Mouse (Mus musculus): Measurements from ENCODE around the gene Snrnp70. TPM values are rescaled to one million over a fixed set of nuclear protein-coding genes. Genes with fewer than 3 reads are reported as not detected.

The Snrnp70 gene
- polyA plus RNA-seq, 1 experiment from 2014 or later: 124 TPM

DNA sequence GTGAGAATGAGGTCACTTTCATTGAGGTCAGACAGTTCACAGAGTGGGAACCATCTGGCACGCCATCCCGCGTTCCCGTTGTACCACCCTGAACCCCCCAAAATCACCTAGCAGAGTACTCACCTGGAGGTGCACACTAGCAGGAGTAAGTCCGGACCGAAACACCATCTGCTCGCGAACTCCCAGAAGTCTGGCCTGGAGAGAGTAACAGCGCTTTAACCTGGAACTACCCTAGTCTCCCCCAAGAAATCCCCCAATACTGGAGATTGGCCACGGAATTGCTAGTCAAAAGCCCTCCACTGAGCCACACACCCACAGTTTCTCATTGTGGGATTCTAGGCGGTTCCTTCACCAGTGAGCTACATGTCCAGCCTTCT is 55.5 kb downstream of the Snrnp70 start:
- Histone ChIP-seq H3K9me3 (ENCODE audit: control insufficient read depth, low read depth, low read length) (no peaks in the 10 kb centered on the region), H3K4me2 (replicated peaks; ENCODE audit: low read depth, low read length) (peak overlapping the region; percentile 90), H3K36me3 (ENCODE audit: control insufficient read depth, insufficient read depth, low read length) (no peaks in the 10 kb centered on the region), H3K4me3 (ENCODE audit: low read depth, low read length) (peak overlapping the region; percentile 51), H3K27me3 (ENCODE audit: control insufficient read depth, insufficient read depth, low read length) (no peaks in the 10 kb centered on the region), H3K9ac (replicated peaks; ENCODE audit: low read depth, low read length) (no peak overlapping the region; the same call in 1 of the 2 replicates), H3K27ac (ENCODE audit: low read length) (peak overlapping the region; percentile 53), H3K4me1 (ENCODE audit: control insufficient read depth, insufficient read depth, low read length) (peaks cover 32% of the 10 kb centered on the region; the same call in 1 of the 2 replicates)
- WGBS: 2% methylated on average over 11 of the region's 11 CpGs
- no peak for ATAC-seq (ENCODE audit: insufficient number of reproducible peaks, insufficient read depth, low FRiP score, low read depth)

DNA sequence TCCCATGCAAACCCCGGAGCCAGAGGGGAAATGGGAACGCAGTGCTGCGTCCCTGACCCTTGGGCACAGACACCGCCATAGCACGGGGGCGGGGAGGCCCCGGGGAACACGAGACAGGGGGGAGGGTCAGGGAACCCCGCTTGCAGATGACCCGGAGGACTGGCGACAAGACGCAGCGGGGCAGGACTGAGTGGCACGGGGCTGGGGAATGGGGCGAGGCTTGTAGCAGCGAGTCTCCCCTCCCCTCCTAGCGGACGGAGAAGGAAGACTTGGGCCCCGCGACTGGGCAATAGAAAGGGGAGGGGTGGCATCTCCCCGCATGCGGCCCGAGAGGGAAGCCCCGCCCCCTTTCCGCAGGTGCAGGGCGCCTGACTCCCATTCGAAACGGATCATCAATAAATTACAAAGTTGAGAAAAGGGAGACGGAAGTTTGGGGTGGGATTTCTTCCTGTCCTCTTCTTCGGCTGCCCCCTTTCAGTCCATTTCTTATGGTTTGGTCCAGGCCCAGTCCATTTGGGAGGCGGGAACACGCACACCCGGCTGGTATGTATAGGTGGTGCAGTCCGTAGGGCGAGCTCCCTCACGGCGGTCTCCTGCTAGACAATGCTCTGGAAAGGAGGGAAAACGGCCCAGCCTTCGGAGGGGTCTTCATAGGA is 56.0 kb downstream of the Snrnp70 start:
- Histone ChIP-seq H3K9me3 (ENCODE audit: control insufficient read depth, low read depth, low read length) (no peaks in the 10 kb centered on the region), H3K4me1 (ENCODE audit: control insufficient read depth, insufficient read depth, low read length) (peaks cover 37% of the 10 kb centered on the region)

DNA sequence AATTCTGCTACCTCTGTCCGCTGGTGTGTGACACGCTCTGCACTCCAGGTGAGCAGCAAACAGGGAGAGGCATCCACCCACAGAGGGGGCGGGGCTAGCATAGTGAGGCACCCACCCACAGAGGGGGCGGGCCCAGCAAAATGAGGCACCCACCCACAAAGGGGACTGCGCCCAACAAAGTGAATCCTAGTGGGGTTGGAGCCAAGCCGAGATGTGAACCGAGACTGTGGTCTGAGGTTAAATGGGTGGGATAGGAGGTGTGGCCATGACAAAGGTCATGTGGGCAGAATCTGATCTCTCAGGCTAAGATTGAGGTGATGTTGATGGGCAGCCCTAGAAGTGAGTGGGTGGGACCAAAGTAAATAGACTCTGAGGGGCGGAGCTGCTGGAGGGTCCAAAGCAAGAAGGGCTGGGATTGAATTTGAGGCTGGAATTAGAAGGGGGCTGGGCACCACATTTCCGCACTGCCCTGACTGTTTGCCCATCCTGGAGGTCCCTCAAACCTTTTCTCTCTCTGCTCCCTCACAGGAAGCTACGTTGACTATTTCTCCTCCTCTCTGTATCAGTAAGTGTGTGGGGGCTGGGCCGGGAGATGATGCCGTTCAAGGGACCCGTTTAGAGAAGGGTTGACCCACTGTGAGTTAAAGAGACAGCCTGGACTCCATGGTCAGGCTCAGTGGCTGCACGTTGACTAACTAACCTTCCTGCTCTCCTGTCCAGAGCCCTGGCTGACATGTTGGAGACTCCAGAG is 57.2 kb downstream of the Snrnp70 start:
- 5% methylated on average over 14 of the region's 14 CpGs for WGBS
- Histone ChIP-seq H3K4me3 (ENCODE audit: low read depth, low read length) (peak overlapping the region; percentile 51), H3K27me3 (ENCODE audit: control insufficient read depth, insufficient read depth, low read length) (no peaks in the 10 kb centered on the region), H3K36me3 (ENCODE audit: control insufficient read depth, insufficient read depth, low read length) (no peaks in the 10 kb centered on the region), H3K9ac (replicated peaks; ENCODE audit: low read depth, low read length) (no peak overlapping the region), H3K9me3 (ENCODE audit: control insufficient read depth, low read depth, low read length) (no peaks in the 10 kb centered on the region), H3K4me2 (replicated peaks; ENCODE audit: low read depth, low read length) (peak overlapping the region; percentile 90), H3K4me1 (ENCODE audit: control insufficient read depth, insufficient read depth, low read length) (peaks cover 43% of the 10 kb centered on the region), H3K27ac (ENCODE audit: low read length) (peak overlapping the region; percentile 74)
- ATAC-seq (ENCODE audit: insufficient number of reproducible peaks, insufficient read depth, low FRiP score, low read depth): peak; percentile 53

More for the DNA sequence above, 56.0 kb downstream of the Snrnp70 start:
- peak; percentile 71; the same call in 1 of the 2 replicates for ATAC-seq (ENCODE audit: insufficient number of reproducible peaks, insufficient read depth, low FRiP score, low read depth)
- under 1% methylated on average over 38 of the region's 39 CpGs for WGBS
- Histone ChIP-seq H3K4me2 (replicated peaks; ENCODE audit: low read depth, low read length) (peak overlapping the region; percentile 90), H3K9ac (replicated peaks; ENCODE audit: low read depth, low read length) (no peak overlapping the region; the same call in 1 of the 2 replicates), H3K27ac (ENCODE audit: low read length) (peak overlapping the region; percentile 74), H3K4me3 (ENCODE audit: low read depth, low read length) (peak overlapping the region; percentile 51), H3K36me3 (ENCODE audit: control insufficient read depth, insufficient read depth, low read length) (no peaks in the 10 kb centered on the region), H3K27me3 (ENCODE audit: control insufficient read depth, insufficient read depth, low read length) (no peaks in the 10 kb centered on the region)

DNA sequence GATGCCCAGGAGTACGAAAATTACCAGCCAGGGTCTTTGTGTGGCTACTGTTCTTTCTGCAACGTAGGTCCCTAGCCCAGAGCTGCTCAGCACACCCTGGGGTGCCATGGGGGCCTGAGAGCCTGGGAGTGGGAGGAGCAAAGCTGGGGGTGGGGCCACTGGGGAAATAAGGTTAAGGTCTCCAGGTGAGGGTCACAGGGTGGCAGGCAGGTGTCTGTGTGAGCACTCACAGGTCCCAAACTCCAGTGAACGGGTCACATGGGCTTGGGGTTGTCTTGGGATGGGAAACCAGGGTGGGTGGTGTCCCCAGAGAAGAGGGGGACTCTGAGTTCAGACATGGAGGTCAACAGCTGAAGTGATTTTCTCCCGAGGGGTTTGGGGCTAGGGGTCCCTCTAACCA is 58.1 kb downstream of the Snrnp70 start:
- Histone ChIP-seq H3K36me3 (ENCODE audit: control insufficient read depth, insufficient read depth, low read length) (no peaks in the 10 kb centered on the region), H3K4me1 (ENCODE audit: control insufficient read depth, insufficient read depth, low read length) (peaks cover 44% of the 10 kb centered on the region), H3K4me2 (replicated peaks; ENCODE audit: low read depth, low read length) (no peak overlapping the region), H3K9ac (replicated peaks; ENCODE audit: low read depth, low read length) (no peak overlapping the region), H3K4me3 (ENCODE audit: low read depth, low read length) (no peak overlapping the region), H3K9me3 (ENCODE audit: control insufficient read depth, low read depth, low read length) (no peaks in the 10 kb centered on the region), H3K27me3 (ENCODE audit: control insufficient read depth, insufficient read depth, low read length) (no peaks in the 10 kb centered on the region), H3K27ac (ENCODE audit: low read length) (no peak overlapping the region; the same call in 1 of the 2 replicates)
- no peak for ATAC-seq (ENCODE audit: insufficient number of reproducible peaks, insufficient read depth, low FRiP score, low read depth)
- WGBS: 17% methylated on average over 4 of the region's 4 CpGs

DNA sequence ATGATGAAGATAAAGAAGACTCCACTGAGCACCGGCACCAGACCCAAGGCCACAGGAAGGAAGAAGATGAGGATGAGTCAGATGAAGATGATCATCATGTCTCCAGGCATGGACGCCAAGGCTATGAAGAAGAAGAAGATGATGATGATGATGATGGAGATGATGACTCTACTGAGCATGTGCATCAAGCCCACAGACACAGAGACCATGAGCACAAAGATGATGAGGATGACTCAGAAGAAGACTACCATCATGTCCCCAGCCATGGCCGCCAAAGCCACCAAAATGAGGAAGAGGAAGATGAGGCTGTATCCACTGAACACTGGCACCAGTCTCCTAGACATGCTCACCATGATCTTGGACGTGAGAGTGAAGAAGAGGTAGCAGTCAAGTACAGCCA is 59.2 kb downstream of the Snrnp70 start:
- H3K4me3 ChIP-seq (ENCODE audit: low read depth, low read length): no peak overlapping the region
- H3K36me3 ChIP-seq (ENCODE audit: control insufficient read depth, insufficient read depth, low read length): no peaks in the 10 kb centered on the region
- H3K4me2 ChIP-seq (replicated peaks; ENCODE audit: low read depth, low read length): no peak overlapping the region
- no peaks in the 10 kb centered on the region for H3K9me3 ChIP-seq (ENCODE audit: control insufficient read depth, low read depth, low read length)
- H3K27me3 ChIP-seq (ENCODE audit: control insufficient read depth, insufficient read depth, low read length): no peaks in the 10 kb centered on the region
- H3K4me1 ChIP-seq (ENCODE audit: control insufficient read depth, insufficient read depth, low read length): peaks cover 43% of the 10 kb centered on the region
- no peak overlapping the region for H3K27ac ChIP-seq (ENCODE audit: low read length)
- no peak for ATAC-seq (ENCODE audit: insufficient number of reproducible peaks, insufficient read depth, low FRiP score, low read depth)
- no peak overlapping the region for H3K9ac ChIP-seq (replicated peaks; ENCODE audit: low read depth, low read length)
- WGBS: 95% methylated on average over 4 of the region's 4 CpGs

DNA sequence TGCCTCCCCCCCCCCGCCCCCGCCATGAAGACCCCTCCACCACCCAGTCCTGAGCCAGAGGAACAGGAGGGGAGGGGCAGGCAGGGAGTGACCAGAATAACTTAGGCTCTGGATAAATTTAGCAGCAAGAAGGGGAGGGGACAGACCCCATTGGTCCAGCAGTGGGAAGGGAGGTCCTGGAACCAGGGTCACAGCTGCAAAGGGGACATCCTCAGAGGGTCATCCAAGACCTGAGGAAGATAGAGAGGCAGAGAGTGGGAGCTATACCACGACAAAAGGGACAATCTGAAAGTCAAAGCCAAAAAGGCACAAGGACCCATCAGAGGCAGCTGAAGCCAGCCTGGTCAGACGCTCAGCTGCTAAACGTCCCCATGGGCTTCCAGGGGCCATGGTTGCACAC is 60.5 kb downstream of the Snrnp70 start, which contains the start of gene Hrc:
Gene Hrc, plus strand, starts transcription at position 235 of the 400 bp plus-strand sequence.
- Histone ChIP-seq H3K27me3 (ENCODE audit: control insufficient read depth, insufficient read depth, low read length) (no peaks in the 10 kb centered on the region), H3K4me2 (replicated peaks; ENCODE audit: low read depth, low read length) (peak within 1 kb of the TSS; percentile 78), H3K9me3 (ENCODE audit: control insufficient read depth, low read depth, low read length) (no peaks in the 10 kb centered on the region), H3K27ac (ENCODE audit: low read length) (peak within 1 kb of the TSS; percentile 93), H3K9ac (replicated peaks; ENCODE audit: low read depth, low read length) (no peak within 1 kb of the TSS), H3K36me3 (ENCODE audit: control insufficient read depth, insufficient read depth, low read length) (no peaks in the 10 kb centered on the region), H3K4me1 (ENCODE audit: control insufficient read depth, insufficient read depth, low read length) (peaks cover 31% of the 10 kb centered on the region), H3K4me3 (ENCODE audit: low read depth, low read length) (no peak within 1 kb of the TSS)
- WGBS: 20% methylated on average over 5 of the region's 5 CpGs
- ATAC-seq (ENCODE audit: insufficient number of reproducible peaks, insufficient read depth, low FRiP score, low read depth): no peak

- no peak overlapping the region for H3K27ac ChIP-seq (ENCODE audit: low read length)
- H3K9ac ChIP-seq (replicated peaks; ENCODE audit: low read depth, low read length): no peak overlapping the region
- H3K9me3 ChIP-seq (ENCODE audit: control insufficient read depth, low read depth, low read length): no peaks in the 10 kb centered on the region
- no peak overlapping the region for H3K4me2 ChIP-seq (replicated peaks; ENCODE audit: low read depth, low read length)
- H3K27me3 ChIP-seq (ENCODE audit: control insufficient read depth, insufficient read depth, low read length): no peaks in the 10 kb centered on the region
- no peaks in the 10 kb centered on the region for H3K36me3 ChIP-seq (ENCODE audit: control insufficient read depth, insufficient read depth, low read length)
- 16% methylated on average over 3 of the region's 3 CpGs for WGBS
- H3K4me3 ChIP-seq (ENCODE audit: low read depth, low read length): no peak overlapping the region
- H3K4me1 ChIP-seq (ENCODE audit: control insufficient read depth, insufficient read depth, low read length): peaks cover 30% of the 10 kb centered on the region
- no peak for ATAC-seq (ENCODE audit: insufficient number of reproducible peaks, insufficient read depth, low FRiP score, low read depth)
Measured at GRCm38 (mm10) chr7:45334605-45335004, 60.9 kb downstream of the Snrnp70 start.

GRCm38 (mm10) chr7:45333431-45333982 is 62.0 kb downstream of the Snrnp70 start, which contains the start of gene Trpm4:
Trpm4 (minus strand) TSS chr7:45333780.
- Histone ChIP-seq H3K4me1 (ENCODE audit: control insufficient read depth, insufficient read depth, low read length) (peaks cover 25% of the 10 kb centered on the region), H3K27ac (ENCODE audit: low read length) (peak within 1 kb of the TSS; percentile 93), H3K36me3 (ENCODE audit: control insufficient read depth, insufficient read depth, low read length) (no peaks in the 10 kb centered on the region), H3K4me3 (ENCODE audit: low read depth, low read length) (peak within 1 kb of the TSS; percentile 75), H3K9ac (replicated peaks; ENCODE audit: low read depth, low read length) (peak within 1 kb of the TSS; percentile 64), H3K4me2 (replicated peaks; ENCODE audit: low read depth, low read length) (peak within 1 kb of the TSS; percentile 78), H3K27me3 (ENCODE audit: control insufficient read depth, insufficient read depth, low read length) (no peaks in the 10 kb centered on the region), H3K9me3 (ENCODE audit: control insufficient read depth, low read depth, low read length) (no peaks in the 10 kb centered on the region)
- WGBS: under 1% methylated on average over 37 of the region's 38 CpGs
- peak; percentile 78 for ATAC-seq (ENCODE audit: insufficient number of reproducible peaks, insufficient read depth, low FRiP score, low read depth)

Measured in stomach, embryonic 14.5 days (tissue).